Mouse (Mus musculus): ENCODE measurements at regions not wholly inside any gene's neighbourhood (a gene's known extent, or its start where the extent isn't known, plus 50 kb on each side); places are given as distances from the start of the nearest gene placed in this dataset.
A peak's percentile ranks its signal among the peaks of the same experiment; 100 is the strongest.

- no peak for TF ChIP-seq CTCF (IDR thresholded peaks at IDR 0.05)
- no peak overlapping the region for H3K4me3 ChIP-seq
- peak; percentile 34 for DNase-seq
- no peak overlapping the region for H3K27ac ChIP-seq
- intact Hi-C loops (cut with DNase I): no loop called here
Measured at GRCm38 (mm10) chr7:134550221-134550809, 120.1 kb upstream of the Dock1 start.

DNA sequence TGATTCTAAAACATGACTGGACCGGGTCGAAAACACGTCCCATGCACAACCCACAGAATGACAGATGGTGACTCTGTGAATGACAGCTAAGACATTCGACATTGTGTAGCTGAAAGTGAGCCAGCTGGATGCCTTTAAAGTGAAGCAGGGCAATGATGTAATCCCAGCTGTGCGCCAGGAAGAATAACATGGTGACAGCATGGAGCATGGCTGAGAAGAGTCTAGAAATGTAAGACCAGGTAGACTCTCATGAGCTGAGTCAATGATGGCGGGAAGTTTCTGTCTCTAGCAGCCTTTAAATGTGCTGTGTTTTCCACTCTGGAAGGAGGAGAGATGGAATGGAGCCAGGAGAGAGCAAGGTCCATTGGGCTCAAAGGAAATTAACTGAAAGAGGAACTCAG lies 118.4 kb upstream of the Dock1 start:
- Histone ChIP-seq H3K4me3 (no peak overlapping the region), H3K27ac (no peak overlapping the region)
- no peak for TF ChIP-seq CTCF (IDR thresholded peaks at IDR 0.05)
- intact Hi-C loops (cut with DNase I): no loop called here
- no peak for DNase-seq

DNA sequence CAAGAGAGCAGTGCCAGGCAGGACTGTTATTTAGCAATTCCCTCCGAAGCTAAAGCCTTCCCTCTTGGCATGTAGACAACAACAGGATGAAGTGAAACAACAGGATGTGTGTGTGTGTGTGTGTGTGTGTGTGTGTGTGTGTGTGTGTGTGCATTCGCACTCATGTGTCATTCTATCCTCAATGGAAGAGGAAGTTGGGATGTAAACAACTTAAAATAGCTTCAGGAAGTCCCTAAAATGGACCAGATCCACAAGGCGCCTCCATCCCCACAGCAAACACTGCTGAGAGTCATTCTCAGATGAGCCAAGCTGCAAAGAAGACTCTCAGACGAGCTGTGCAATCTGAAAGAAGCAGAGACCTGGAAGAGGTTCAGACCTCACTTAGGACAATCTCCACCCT lies 114.4 kb upstream of the Dock1 start:
- Histone ChIP-seq H3K4me3 (no peak overlapping the region), H3K27ac (no peak overlapping the region)
- DNase-seq: no peak
- no peak for TF ChIP-seq CTCF (IDR thresholded peaks at IDR 0.05)
- intact Hi-C loops (cut with DNase I): no loop called here

GRCm38 (mm10) chr7:134566322-134566721 lies 104.1 kb upstream of the Dock1 start:
- intact Hi-C loops (cut with DNase I): loop anchor here (1.0 to 5.0 kb wide), 2 partner anchors 710 to 759 kb away; no protein-coding TSS in a partner anchor
- DNase-seq: peak; percentile 72
- TF ChIP-seq CTCF (IDR thresholded peaks at IDR 0.05): peak; percentile 82
- no peak overlapping the region for H3K27ac ChIP-seq
- no peak overlapping the region for H3K4me3 ChIP-seq

GRCm38 (mm10) chr7:134569247-134569646 lies 101.2 kb upstream of the Dock1 start:
- intact Hi-C loops (cut with DNase I): loop anchor here (5.0 kb wide), 1 partner anchor 762 kb away; no protein-coding TSS in a partner anchor
- Histone ChIP-seq H3K27ac (no peak overlapping the region), H3K4me3 (no peak overlapping the region)
- no peak for DNase-seq
- TF ChIP-seq CTCF (IDR thresholded peaks at IDR 0.05): no peak

GRCm38 (mm10) chr7:134570176-134570810 lies 100.2 kb upstream of the Dock1 start:
- intact Hi-C loops (cut with DNase I): no loop called here
- Histone ChIP-seq H3K27ac (no peak overlapping the region), H3K4me3 (no peak overlapping the region)
- no peak for TF ChIP-seq CTCF (IDR thresholded peaks at IDR 0.05)
- no peak for DNase-seq

DNA sequence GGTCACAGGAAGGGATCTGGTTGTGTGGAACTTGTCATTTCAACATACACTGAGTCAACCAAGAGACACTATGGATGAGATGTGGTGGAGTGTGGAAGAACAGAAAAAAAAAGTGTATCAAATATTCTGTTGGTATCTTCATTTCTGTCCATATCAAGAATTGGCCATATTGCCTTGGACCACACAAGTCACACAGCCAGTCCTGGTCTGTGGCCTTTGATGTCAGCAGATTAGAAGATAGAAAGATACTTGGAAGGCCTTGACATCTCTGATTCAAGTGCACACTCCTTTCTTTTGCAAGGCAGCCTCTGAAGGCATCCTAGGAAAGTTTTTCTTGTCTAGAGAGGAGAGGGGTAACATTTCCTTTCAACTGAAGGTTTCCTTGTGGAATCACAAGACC lies 88.7 kb upstream of the Dock1 start:
- no peak for TF ChIP-seq CTCF (IDR thresholded peaks at IDR 0.05)
- intact Hi-C loops (cut with DNase I): no loop called here
- no peak overlapping the region for H3K27ac ChIP-seq
- DNase-seq: no peak
- no peak overlapping the region for H3K4me3 ChIP-seq

GRCm38 (mm10) chr7:134585478-134585877 lies 85.0 kb upstream of the Dock1 start:
- intact Hi-C loops (cut with DNase I): no loop called here
- no peak for TF ChIP-seq CTCF (IDR thresholded peaks at IDR 0.05)

GRCm38 (mm10) chr7:134586990-134587389 lies 83.5 kb upstream of the Dock1 start:
- no peak for DNase-seq
- no peak overlapping the region for H3K27ac ChIP-seq
- H3K4me3 ChIP-seq: no peak overlapping the region
- intact Hi-C loops (cut with DNase I): no loop called here
- no peak for TF ChIP-seq CTCF (IDR thresholded peaks at IDR 0.05)

More at GRCm38 (mm10) chr7:134585478-134585877, 85.0 kb upstream of the Dock1 start:
- no peak overlapping the region for H3K27ac ChIP-seq
- DNase-seq: no peak
- H3K4me3 ChIP-seq: no peak overlapping the region

GRCm38 (mm10) chr7:134607886-134608285 lies 62.6 kb upstream of the Dock1 start:
- H3K4me3 ChIP-seq: no peak overlapping the region
- no peak for TF ChIP-seq CTCF (IDR thresholded peaks at IDR 0.05)
- no peak for DNase-seq
- intact Hi-C loops (cut with DNase I): no loop called here
- no peak overlapping the region for H3K27ac ChIP-seq

GRCm38 (mm10) chr7:134610159-134610558 lies 60.3 kb upstream of the Dock1 start:
- no peak for TF ChIP-seq CTCF (IDR thresholded peaks at IDR 0.05)
- intact Hi-C loops (cut with DNase I): no loop called here
- DNase-seq: no peak
- no peak overlapping the region for H3K27ac ChIP-seq
- no peak overlapping the region for H3K4me3 ChIP-seq

GRCm38 (mm10) chr7:134611371-134611770 lies 59.1 kb upstream of the Dock1 start:
- no peak for DNase-seq
- Histone ChIP-seq H3K27ac (no peak overlapping the region), H3K4me3 (no peak overlapping the region)
- intact Hi-C loops (cut with DNase I): no loop called here
- TF ChIP-seq CTCF (IDR thresholded peaks at IDR 0.05): no peak

DNA sequence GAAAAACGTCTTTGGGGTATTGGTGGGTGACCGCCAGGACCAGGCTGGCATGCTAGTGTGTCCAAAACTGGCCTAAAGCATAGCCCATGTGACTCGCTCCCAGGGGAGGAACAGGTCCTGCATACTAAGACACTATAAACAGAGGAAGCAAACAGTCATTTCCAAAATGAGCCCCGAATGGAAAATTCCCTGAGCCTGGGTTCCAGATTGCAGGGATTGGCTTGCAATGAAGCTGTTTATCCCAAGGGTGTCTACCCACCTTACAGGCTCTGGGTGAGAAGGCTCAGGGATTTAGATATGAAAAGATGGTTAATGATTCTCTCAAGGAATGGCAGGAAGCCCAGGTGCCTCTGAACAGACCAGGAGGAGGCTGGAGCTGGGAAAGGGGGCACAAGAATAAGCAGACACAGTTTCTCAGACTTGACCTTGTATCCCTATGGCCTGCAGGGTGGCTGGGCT lies 58.2 kb upstream of the Dock1 start:
- intact Hi-C loops (cut with DNase I): no loop called here
- H3K27ac ChIP-seq: no peak overlapping the region
- DNase-seq: no peak

More for the DNA sequence above, 58.2 kb upstream of the Dock1 start:
- TF ChIP-seq CTCF (IDR thresholded peaks at IDR 0.05): no peak
- no peak overlapping the region for H3K4me3 ChIP-seq

Measured in gastrocnemius, adult 2 months (tissue).